Mouse (Mus musculus) megakaryocyte, embryonic 14.5 days (primary cell): ENCODE measurements around the gene Cog5.

ENCODE experiments used
- FLI1 ChIP-seq: IDR thresholded peaks from 2 replicates; pipeline ENCODE4 v1.6.1; 2012; ENCODE audit warnings: low read length, inconsistent platforms, mixed read lengths
- GATA1 ChIP-seq: IDR thresholded peaks from 3 replicates; pipeline ENCODE4 v1.6.1; 2012; ENCODE audit warnings: mixed read lengths, low read length, inconsistent platforms, borderline replicate concordance

GRCm38 (mm10) chr12:31884365-31884764, 229.7 kb downstream of the Cog5 start:
- no peak for TF ChIP-seq GATA1
- TF ChIP-seq FLI1 = no peak
